Mouse (Mus musculus) stomach, postnatal 0 days (tissue): ENCODE measurements around the gene Cacng6. TPM values are rescaled to one million over a fixed set of nuclear protein-coding genes. Genes with fewer than 3 reads are reported as not detected.
A peak's percentile ranks its signal among the peaks of the same experiment; 100 is the strongest.

Experiments
- ATAC-seq: fragments of 200-750 bp; cut with Nextera tagmentation; 2 replicates; pipeline ENCODE4 v1.8.0; 2017; ENCODE audit not compliant: low FRiP score, low TSS enrichment
- DNase-seq: peaks from one replicate; pipeline ENCODE4 v3.0.0-alpha.2; 2016; ENCODE audit warnings: low spot score
- H3K27ac ChIP-seq: fragments of 300-500 bp; sonication (generic); replicated peaks from 2 replicates; pipeline ENCODE4 v1.5.1; 2014; ENCODE audit warnings: mild to moderate bottlenecking, control low read depth
- H3K27me3 ChIP-seq: fragments of 300-500 bp; sonication (generic); 2 replicates; pipeline ENCODE4 v1.6.1; 2014; ENCODE audit warnings: low read length; ENCODE audit not compliant: control insufficient read depth, insufficient read depth
- H3K36me3 ChIP-seq: fragments of 300-500 bp; sonication (generic); 2 replicates; pipeline ENCODE4 v1.6.1; 2014; ENCODE audit warnings: low read length, mixed read lengths; ENCODE audit not compliant: control insufficient read depth, insufficient read depth
- H3K4me1 ChIP-seq: fragments of 300-500 bp; sonication (generic); replicated peaks from 2 replicates; pipeline ENCODE4 v1.6.1; 2014; ENCODE audit warnings: antibody characterized with exemption; ENCODE audit not compliant: control insufficient read depth, insufficient read depth
- H3K4me2 ChIP-seq: fragments of 300-500 bp; sonication (generic); replicated peaks from 2 replicates; pipeline ENCODE4 v1.6.1; 2014; ENCODE audit warnings: low read depth, mild to moderate bottlenecking, control low read depth, moderate library complexity
- H3K4me3 ChIP-seq: fragments of 300-500 bp; sonication (generic); 2 replicates; pipeline ENCODE4 v1.5.1; 2014; ENCODE audit warnings: low read depth, low read length, control low read depth
- H3K9ac ChIP-seq: fragments of 300-500 bp; sonication (generic); 2 replicates; pipeline ENCODE4 v1.6.1; 2014; ENCODE audit warnings: mild to moderate bottlenecking, low read length, control low read depth, mixed read lengths
- H3K9me3 ChIP-seq: fragments of 300-500 bp; sonication (generic); 2 replicates; pipeline ENCODE4 v1.6.1; 2016; ENCODE audit warnings: low read length; ENCODE audit not compliant: control insufficient read depth
- CTCF ChIP-seq: IDR thresholded peaks from 2 replicates; pipeline ENCODE4 v1.5.1; 2016; ENCODE audit warnings: antibody characterized with exemption, low read depth, mild to moderate bottlenecking, moderate library complexity
- EP300 ChIP-seq: optimal IDR thresholded peaks from 2 replicates; pipeline ENCODE3; 2016; ENCODE audit warnings: antibody characterized with exemption
- WGBS: fragments of 180-500 bp; shearing (Covaris S2); extraction: QIAGEN DNeasy Blood & Tissue Kit; methylation state at CpG from one replicate; pipeline ENCODE4 v1.1.7; 2014; 5-methylcytosine and 5-hydroxymethylcytosine counted together
- polyA plus RNA-seq: library from polyadenylated mRNA; unstranded; fragments of >200 nt; fragmentation: Nextera tagmentation; extraction: Ambion mirVana; gene quantifications from 2 replicates; pipeline ENCODE4 v1.2.1, GENCODE M21; 2015

Cacng6 gene
- polyA plus RNA-seq, 1 experiment from 2014 or later: 0.22 TPM

GRCm38 (mm10) chr7:3440526-3440925, 16.5 kb downstream of the Cacng6 start:
- DNase-seq: no peak
- no peak overlapping the region for H3K9ac ChIP-seq
- no peaks in the 10 kb centered on the region for H3K4me1 ChIP-seq
- no peak for TF ChIP-seq CTCF
- TF ChIP-seq EP300: no peak
- no peak overlapping the region for H3K4me3 ChIP-seq
- 52% methylated on average over 8 of the region's 8 CpGs for WGBS
- H3K27me3 ChIP-seq: no peaks in the 10 kb centered on the region
- no peaks in the 10 kb centered on the region for H3K9me3 ChIP-seq
- H3K36me3 ChIP-seq: no peaks in the 10 kb centered on the region
- H3K4me2 ChIP-seq: no peak overlapping the region
- H3K27ac ChIP-seq: no peak overlapping the region
- no peak for ATAC-seq

GRCm38 (mm10) chr7:3442476-3443062, 18.6 kb downstream of the Cacng6 start:
- ATAC-seq: no peak
- no peak overlapping the region for H3K9ac ChIP-seq
- H3K4me1 ChIP-seq: no peaks in the 10 kb centered on the region
- no peak for DNase-seq
- no peaks in the 10 kb centered on the region for H3K27me3 ChIP-seq
- H3K9me3 ChIP-seq: no peaks in the 10 kb centered on the region
- no peak overlapping the region for H3K4me3 ChIP-seq
- H3K4me2 ChIP-seq: no peak overlapping the region
- WGBS: 80% methylated on average over 10 of the region's 10 CpGs
- H3K36me3 ChIP-seq: no peaks in the 10 kb centered on the region
- TF ChIP-seq CTCF (no peak), EP300 (no peak)
- no peak overlapping the region for H3K27ac ChIP-seq

- DNase-seq: no peak
- no peak for ATAC-seq
- Histone ChIP-seq H3K27ac (no peak overlapping the region), H3K4me2 (no peak overlapping the region), H3K9me3 (no peaks in the 10 kb centered on the region), H3K27me3 (no peaks in the 10 kb centered on the region), H3K4me3 (no peak overlapping the region), H3K36me3 (no peaks in the 10 kb centered on the region), H3K9ac (no peak overlapping the region), H3K4me1 (no peaks in the 10 kb centered on the region)
- TF ChIP-seq EP300 (no peak), CTCF (no peak)
- 63% methylated on average over 3 of the region's 3 CpGs for WGBS
These were observed 20.7 kb downstream of the Cacng6 start for GRCm38 (mm10) chr7:3444678-3445077.

GRCm38 (mm10) chr7:3446584-3446983, 22.6 kb downstream of the Cacng6 start:
- TF ChIP-seq CTCF (no peak), EP300 (no peak)
- ATAC-seq (no peak), DNase-seq (no peak)
- 49% methylated on average over 3 of the region's 3 CpGs for WGBS
- Histone ChIP-seq H3K9me3 (no peaks in the 10 kb centered on the region), H3K4me1 (no peaks in the 10 kb centered on the region), H3K36me3 (no peaks in the 10 kb centered on the region), H3K4me3 (no peak overlapping the region), H3K4me2 (no peak overlapping the region), H3K27me3 (no peaks in the 10 kb centered on the region), H3K9ac (no peak overlapping the region), H3K27ac (no peak overlapping the region)

DNA sequence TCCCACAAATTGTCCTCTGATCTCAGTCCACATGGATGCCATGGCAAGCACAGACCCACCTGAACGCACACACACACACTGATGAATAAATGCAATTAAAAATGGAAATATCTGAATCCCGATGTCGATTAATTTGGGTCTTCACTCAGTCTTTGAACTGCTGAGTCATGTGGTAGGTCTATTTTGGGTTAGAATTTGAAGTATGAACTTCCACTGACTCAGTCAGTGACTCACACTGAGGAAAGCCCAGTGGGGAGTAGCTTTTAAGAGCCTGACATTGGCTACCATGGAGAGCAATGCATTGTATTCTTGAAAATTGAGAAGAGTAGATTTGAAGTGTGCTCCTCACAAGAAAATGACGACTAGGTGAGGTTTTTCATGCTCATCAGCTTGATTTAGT, 23.0 kb downstream of the Cacng6 start:
- Histone ChIP-seq H3K4me3 (no peak overlapping the region), H3K9me3 (no peaks in the 10 kb centered on the region), H3K9ac (no peak overlapping the region), H3K4me1 (no peaks in the 10 kb centered on the region), H3K27me3 (no peaks in the 10 kb centered on the region), H3K36me3 (no peaks in the 10 kb centered on the region), H3K4me2 (no peak overlapping the region), H3K27ac (no peak overlapping the region)
- ATAC-seq: no peak
- 74% methylated on average over 4 of the region's 4 CpGs for WGBS
- DNase-seq: no peak
- TF ChIP-seq EP300 (no peak), CTCF (no peak)

GRCm38 (mm10) chr7:3448737-3449454, 24.9 kb downstream of the Cacng6 start:
- no peaks in the 10 kb centered on the region for H3K27me3 ChIP-seq
- H3K9me3 ChIP-seq: no peaks in the 10 kb centered on the region
- H3K4me3 ChIP-seq: no peak overlapping the region
- no peak overlapping the region for H3K27ac ChIP-seq
- H3K4me1 ChIP-seq: no peaks in the 10 kb centered on the region
- no peaks in the 10 kb centered on the region for H3K36me3 ChIP-seq
- DNase-seq (peak; percentile 66), ATAC-seq (no peak)
- TF ChIP-seq CTCF (peak; percentile 86), EP300 (no peak)
- 21% methylated on average over 15 of the region's 15 CpGs for WGBS
- no peak overlapping the region for H3K4me2 ChIP-seq
- no peak overlapping the region for H3K9ac ChIP-seq
